Mouse (Mus musculus) testis, adult 10 weeks (tissue): ENCODE measurements around the gene Etfb. TPM values are rescaled to one million over a fixed set of nuclear protein-coding genes. Genes with fewer than 3 reads are reported as not detected.

Source experiments
- polyA plus RNA-seq: library from polyadenylated mRNA; stranded (reverse); fragments of 350-450 nt; fragmentation: Illumina TruSeq; extraction: RNeasy Lipid Tissue Mini Kit (QIAGEN cat#74804); gene quantifications from one replicate; pipeline ENCODE4 v1.2.3, GENCODE M21; 2014; ENCODE audit warnings: low read depth, low replicate concordance

The Etfb gene
- 3.1 TPM for polyA plus RNA-seq

GRCm38 (mm10) chr7:43443917-43444293 lies at the start of gene Etfb, which contains the start of gene Gm45233:
Gene Etfb (plus strand): TSS chr7:43444083.
Gene Gm45233 (plus strand): TSS chr7:43444128.

GRCm38 (mm10) chr7:43408131-43408553 lies 35.7 kb upstream of the Etfb start, which contains the start of gene Siglecg:
Gene Siglecg (plus strand): TSS chr7:43408204.

DNA sequence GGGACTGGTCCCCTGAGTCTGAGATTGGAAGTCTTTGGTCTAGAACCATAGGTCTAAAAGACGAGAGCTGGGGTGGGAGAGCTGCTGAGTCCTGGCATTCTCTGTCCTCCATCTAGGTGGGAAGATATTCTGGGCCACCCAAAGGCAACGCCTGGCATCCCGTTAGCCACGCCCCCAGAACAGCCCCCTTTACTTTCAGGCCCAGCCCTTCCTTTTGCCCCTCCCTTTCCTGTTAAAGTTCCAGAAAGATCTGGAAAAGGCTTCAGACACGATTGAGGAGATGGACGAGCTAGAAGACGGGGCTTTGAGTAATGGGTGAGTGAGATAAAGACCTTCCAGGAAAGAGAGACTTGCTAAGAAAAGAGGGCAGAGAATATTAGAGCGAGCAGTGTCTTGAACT lies 16.5 kb upstream of the Etfb start, which contains the start of gene Lim2:
TSS of gene Lim2 (plus strand) at position 265 of the 400 bp plus-strand sequence.

GRCm38 (mm10) chr7:43436341-43437255 lies 7.3 kb upstream of the Etfb start, which contains the start of gene Nkg7:
Gene Nkg7 (plus strand): TSS chr7:43437073.

GRCm38 (mm10) chr7:43440482-43440881 lies 3.4 kb upstream of the Etfb start, which contains the start of gene Cldnd2:
Gene Cldnd2 (plus strand): TSS chr7:43440782.

DNA sequence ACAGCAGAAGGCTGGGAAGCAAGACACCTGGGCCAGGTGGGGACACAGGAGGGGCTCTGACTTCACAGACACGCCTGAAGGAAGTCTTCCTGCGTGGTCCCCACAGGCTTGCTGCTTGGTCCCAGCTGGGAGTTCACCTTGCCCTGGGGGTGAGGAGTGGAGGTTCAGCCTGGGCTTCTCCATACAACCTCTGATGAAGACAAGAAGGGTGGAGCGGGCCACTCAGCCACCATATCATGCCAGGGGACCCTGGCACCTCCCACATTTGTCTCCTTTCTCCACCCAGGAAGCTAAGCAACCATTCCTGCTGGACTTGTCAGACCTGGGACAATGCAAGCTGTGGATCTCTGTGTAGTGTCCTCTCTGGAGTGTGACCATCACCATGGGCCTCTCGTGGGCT lies 19.0 kb downstream of the Etfb start, which contains the start of gene Vsig10l:
TSS of gene Vsig10l (plus strand) at position 301 of the 400 bp plus-strand sequence.

GRCm38 (mm10) chr7:43489631-43490125 lies 45.8 kb downstream of the Etfb start, which contains the start of gene Iglon5:
Gene Iglon5 (minus strand): TSS chr7:43490075.

Other genes with a start within 250 kb of the Etfb start
- gene Zfp715, start 130.8 kb upstream of the Etfb start, polyA plus RNA-seq = 38.8 TPM
- 0.10 TPM for gene Siglecf, start 92.7 kb upstream of the Etfb start, polyA plus RNA-seq
- not detected for gene Siglecg, start 35.9 kb upstream of the Etfb start, polyA plus RNA-seq
- gene Lim2, start 16.4 kb upstream of the Etfb start, polyA plus RNA-seq = not detected
- not detected for gene Nkg7, start 7.0 kb upstream of the Etfb start, polyA plus RNA-seq
- 18.3 TPM for gene Cldnd2, start 3.3 kb upstream of the Etfb start, polyA plus RNA-seq
- gene Gm45233, start within 50 bp of the Etfb start, polyA plus RNA-seq = not detected
- 1.5 TPM for gene Vsig10l, start 19.1 kb downstream of the Etfb start, polyA plus RNA-seq
- gene Iglon5, start 46.0 kb downstream of the Etfb start, polyA plus RNA-seq = 0.46 TPM
- 14.5 TPM for gene 4931406B18Rik, start 61.9 kb downstream of the Etfb start, polyA plus RNA-seq
- gene Cd33, start 100.3 kb downstream of the Etfb start, polyA plus RNA-seq = 2.1 TPM
- 0.34 TPM for gene Zfp658, start 118.2 kb downstream of the Etfb start, polyA plus RNA-seq
- 13.8 TPM for gene Zfp719, start 135.5 kb downstream of the Etfb start, polyA plus RNA-seq
- 9.2 TPM for gene Zfp819, start 163.1 kb downstream of the Etfb start, polyA plus RNA-seq
- not detected for gene Ceacam18, start 190.6 kb downstream of the Etfb start, polyA plus RNA-seq
- gene Siglece, start 216.1 kb downstream of the Etfb start, polyA plus RNA-seq = 1.0 TPM
- gene Ctu1, start 227.9 kb downstream of the Etfb start, polyA plus RNA-seq = 0.24 TPM
- gene Klk14, start 246.3 kb downstream of the Etfb start, polyA plus RNA-seq = not detected